Mouse (Mus musculus): ENCODE results near the gene Kif5c.

DNA sequence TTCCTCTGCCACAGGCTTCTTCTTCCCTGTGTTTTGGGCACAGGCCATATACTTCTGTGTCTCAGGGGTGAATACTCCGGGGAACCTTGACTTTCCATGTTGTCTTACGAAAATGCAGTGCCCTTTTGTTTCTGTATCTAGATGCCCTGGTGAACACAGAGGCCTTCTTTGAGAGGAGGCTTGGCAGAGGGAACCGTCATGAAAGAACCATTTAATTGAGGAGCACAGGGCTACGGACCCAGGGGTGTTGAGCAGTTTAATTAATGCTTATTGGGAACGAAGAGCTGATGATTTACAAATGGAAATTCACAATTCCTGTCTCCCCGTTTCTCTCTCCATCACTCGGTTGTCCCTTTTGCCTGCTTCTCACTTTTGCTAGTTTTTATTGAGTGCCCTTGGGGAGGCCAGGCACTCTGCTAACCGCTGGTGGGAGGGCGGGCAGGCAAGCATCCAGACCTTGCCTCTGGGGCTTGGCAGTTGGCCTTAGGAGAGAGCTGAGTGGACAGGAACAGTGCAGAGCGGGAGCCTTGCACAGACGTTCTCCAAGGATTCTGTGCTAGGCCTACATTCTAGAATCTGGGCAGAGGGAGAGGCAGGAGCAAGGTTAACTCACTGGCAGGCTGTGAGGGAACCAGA lies 186.8 kb downstream of the Kif5c start:
- TF ChIP-seq CTCF (IDR thresholded peaks at IDR 0.05; ENCODE audit: insufficient read depth, low read length) = no peak
- no peak for TF ChIP-seq POLR2A (IDR thresholded peaks at IDR 0.05; ENCODE audit: borderline replicate concordance, extremely low read depth, low read depth, low read length)
